Mouse (Mus musculus) ES-Bruce4 (cell line): ENCODE data around the gene Rab5a.

Experiments
- CTCF ChIP-seq: IDR thresholded peaks from one replicate; pipeline ENCODE4 v1.8.1; 2011; ENCODE audit warnings: low read depth, low read length
- POLR2A ChIP-seq: IDR thresholded peaks from one replicate; pipeline ENCODE4 v1.8.1; 2011; ENCODE audit warnings: low read length; ENCODE audit not compliant: insufficient read depth

GRCm38 (mm10) chr17:53478858-53479603 is at the start of gene Rab5a:
- TF ChIP-seq POLR2A (no peak), CTCF (no peak)
